Mouse (Mus musculus): ENCODE measurements around the gene Il25.
"Not testable (repeated sequence)": the region's sequence is repeated elsewhere in the genome, so short reads cannot be mapped to it uniquely, and the experiment has no call there.

Gene Il25

GRCm38 (mm10) chr14:54926401-54927158 is 5.9 kb upstream of the Il25 start:
- no peak for DNase-seq (ENCODE audit: extremely low spot score, low read depth, low spot score)

DNA sequence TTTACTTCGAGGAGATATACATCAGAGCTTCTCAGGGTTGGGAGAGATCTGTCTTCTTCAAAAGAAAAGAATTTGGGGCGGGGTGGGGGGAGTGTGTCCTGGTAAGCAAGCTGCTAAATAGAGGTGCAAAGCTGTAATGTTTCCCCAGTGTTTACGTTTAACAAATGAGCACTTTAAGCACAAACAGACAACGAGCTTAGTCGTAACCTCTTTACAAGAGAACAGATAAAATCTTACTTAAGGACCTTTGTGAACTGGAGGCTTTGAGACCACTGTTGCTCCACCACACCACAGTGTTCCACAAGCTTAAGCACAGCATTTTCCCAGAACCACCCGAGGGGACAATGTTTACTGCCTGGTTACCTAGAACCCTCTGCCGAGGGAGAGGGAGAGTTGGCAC is 5.2 kb upstream of the Il25 start:
- DNase-seq (ENCODE audit: extremely low spot score, low read depth, low spot score), result no peak

DNA sequence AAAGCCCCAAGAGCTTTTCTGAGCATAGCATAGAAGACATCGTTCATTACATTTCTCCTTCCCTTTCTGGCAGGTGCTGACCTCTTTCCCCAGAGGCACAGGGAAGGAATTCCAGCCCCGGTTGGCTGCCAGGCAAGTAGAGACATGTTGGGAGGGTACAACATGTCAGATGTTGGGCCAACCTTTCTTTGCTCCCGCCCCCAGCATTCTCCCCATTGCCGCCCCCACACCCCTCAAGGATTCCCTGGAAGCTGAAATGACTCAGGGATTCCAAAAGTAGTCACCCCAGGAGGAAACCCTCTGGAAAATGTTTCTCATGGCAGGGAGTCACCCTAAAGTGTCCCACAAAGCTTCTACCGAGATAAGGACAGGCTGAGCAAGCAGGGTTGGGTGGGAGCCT is 2.7 kb upstream of the Il25 start:
- no peak for DNase-seq (ENCODE audit: extremely low spot score, low read depth, low spot score)

GRCm38 (mm10) chr14:54930431-54930830 is 2.1 kb upstream of the Il25 start:
- no peak for DNase-seq (ENCODE audit: extremely low spot score, low read depth, low spot score)

DNA sequence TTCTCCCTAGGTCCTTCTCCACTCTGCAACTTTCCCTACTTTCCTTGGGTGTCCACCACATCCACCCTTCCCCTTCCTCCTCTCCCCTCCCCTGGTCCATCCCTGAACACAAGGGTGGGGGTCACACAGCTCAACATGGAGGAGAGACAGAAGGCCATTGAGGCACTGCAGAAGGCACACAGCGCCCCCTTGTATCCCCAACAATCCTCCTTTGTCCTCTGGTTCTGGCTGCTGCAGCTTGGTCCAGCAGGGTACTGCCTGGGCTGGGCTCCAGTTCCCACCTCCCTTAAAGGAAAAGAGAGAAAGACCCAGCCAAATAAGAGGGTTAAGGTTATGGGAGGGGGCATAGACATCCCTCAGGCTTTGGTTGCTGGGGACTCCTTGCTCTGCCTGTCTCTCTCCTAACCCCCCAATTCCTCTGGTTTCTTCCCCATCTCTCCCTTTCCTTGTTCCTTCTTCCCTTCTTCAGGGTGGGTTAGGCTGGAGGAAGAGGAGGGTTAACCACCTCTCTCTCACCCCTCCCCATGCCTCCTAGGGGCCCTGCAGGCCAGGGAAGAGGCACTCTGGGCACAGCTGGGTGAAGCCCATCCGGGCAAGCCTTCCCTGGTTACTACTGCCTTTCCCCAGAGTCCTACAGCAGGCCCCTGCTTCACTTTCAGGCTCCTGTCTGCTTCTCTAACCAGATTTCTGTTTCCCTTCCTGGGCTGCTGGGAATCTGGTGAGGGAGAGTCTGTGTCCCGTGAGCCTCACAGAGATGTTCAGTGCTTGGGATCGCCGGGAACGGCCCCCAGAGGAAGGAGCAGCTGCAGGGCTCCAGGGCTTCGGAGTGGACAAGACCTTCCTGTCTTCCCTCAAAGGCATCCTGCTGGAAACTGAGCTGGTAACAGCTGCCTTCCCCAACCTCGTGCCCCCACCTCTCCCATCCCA is 3.7 kb downstream of the Il25 start, which contains the start of gene Cmtm5:
Cmtm5 (plus strand) TSS at position 358 of the 927 bp plus-strand sequence.
- DNase-seq (ENCODE audit: extremely low spot score, low read depth, low spot score), result no peak

GRCm38 (mm10) chr14:54936831-54937160 is 4.3 kb downstream of the Il25 start:
- DNase-seq (ENCODE audit: extremely low spot score, low read depth, low spot score), result no peak

DNA sequence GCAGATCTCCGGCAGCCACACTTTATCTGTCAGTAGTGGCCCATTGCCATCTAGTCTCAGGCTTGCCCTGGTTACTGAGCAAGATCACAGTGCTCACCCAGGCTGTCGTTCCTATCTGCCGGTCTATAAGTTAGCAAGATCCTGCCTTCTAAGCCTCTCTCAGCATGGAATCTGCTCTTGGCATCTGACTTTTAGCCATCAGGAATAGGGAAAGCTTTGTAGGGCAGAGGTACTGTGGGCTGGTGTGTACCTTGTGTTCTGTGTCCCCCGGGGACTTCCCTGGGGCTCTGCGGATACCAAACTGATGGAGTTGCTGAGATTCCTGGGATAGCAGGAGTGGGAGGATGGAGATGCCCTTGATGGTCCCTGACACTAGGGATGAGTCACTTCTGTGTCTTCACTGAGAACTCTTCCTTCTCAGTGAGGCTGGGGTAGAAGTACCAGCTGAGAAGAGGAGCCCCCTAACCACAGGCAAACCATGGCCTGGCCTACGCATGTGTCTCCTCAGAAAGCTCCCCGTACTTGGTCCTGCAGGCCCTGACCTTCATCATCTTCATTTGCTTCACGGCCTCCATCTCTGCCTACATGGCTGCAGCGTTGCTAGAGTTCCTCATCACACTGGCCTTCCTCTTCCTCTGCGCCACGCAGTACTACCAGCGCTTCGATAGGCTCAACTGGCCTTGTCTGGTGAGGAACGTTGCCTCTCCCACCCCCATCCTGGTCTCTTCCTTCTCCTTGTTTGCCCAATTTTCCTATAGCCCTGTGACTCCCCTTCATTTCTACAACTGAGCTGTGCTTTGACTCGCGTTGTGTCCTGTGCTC is 5.1 kb downstream of the Il25 start:
- no peak for DNase-seq (ENCODE audit: extremely low spot score, low read depth, low spot score)

- no peak for DNase-seq (ENCODE audit: extremely low spot score, low read depth, low spot score)
These were observed 6.1 kb downstream of the Il25 start for GRCm38 (mm10) chr14:54938431-54939219.

DNA sequence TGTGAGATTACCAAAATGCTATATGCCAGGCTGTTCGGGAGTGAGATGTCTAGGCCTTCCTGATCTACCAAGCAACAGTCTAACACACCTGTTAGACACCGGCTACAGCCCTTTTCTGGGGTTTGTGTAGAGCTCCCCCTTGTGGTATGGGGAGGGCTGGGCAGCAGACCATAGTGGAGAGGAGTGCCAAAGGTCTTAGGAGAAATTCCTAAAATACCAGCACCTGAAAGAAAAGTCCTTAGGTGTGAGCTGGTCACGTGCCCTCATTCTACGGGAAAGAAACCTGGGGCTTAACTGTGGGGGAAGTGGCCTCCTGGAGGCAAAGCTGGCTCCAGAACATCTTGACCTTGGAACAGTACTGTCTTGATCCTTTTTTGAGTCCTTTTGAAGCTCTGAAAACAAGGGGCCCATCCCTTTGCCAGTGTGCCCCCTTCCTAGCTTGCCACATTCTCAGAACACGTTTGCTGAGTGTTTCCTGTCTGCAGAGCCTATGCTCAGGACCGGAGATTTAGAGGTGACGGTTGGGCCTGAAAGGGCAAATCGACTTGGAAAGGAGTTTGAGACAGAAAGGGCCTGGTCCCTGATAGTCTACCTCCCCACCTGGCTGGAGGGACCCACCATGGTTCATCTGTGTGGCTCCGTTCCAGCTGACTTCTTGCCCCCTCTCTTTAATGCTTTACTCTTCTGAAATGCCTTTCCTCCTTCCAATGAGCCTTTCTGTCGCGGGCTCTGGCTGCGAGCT is 7.1 kb downstream of the Il25 start:
- DNase-seq (ENCODE audit: extremely low spot score, low read depth, low spot score), result no peak

DNA sequence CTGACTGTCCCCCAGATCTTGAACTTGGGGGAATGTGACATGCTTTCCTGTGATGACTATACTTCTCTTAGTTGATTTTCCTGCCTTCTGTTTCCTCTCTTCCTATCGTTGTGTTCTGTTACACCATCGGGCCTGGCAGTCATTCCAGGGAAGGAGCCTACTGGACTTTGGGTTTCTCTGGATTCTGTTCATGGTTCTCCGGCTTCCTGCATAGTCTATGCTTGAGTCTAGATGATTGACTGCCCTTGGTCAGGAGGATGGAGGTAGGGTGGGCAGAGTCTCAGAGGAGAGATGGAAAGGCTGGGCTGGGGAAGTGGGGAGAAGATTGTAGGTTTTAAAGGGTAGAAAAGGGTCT is 7.7 kb downstream of the Il25 start:
- no peak for DNase-seq (ENCODE audit: extremely low spot score, low read depth, low spot score)

DNA sequence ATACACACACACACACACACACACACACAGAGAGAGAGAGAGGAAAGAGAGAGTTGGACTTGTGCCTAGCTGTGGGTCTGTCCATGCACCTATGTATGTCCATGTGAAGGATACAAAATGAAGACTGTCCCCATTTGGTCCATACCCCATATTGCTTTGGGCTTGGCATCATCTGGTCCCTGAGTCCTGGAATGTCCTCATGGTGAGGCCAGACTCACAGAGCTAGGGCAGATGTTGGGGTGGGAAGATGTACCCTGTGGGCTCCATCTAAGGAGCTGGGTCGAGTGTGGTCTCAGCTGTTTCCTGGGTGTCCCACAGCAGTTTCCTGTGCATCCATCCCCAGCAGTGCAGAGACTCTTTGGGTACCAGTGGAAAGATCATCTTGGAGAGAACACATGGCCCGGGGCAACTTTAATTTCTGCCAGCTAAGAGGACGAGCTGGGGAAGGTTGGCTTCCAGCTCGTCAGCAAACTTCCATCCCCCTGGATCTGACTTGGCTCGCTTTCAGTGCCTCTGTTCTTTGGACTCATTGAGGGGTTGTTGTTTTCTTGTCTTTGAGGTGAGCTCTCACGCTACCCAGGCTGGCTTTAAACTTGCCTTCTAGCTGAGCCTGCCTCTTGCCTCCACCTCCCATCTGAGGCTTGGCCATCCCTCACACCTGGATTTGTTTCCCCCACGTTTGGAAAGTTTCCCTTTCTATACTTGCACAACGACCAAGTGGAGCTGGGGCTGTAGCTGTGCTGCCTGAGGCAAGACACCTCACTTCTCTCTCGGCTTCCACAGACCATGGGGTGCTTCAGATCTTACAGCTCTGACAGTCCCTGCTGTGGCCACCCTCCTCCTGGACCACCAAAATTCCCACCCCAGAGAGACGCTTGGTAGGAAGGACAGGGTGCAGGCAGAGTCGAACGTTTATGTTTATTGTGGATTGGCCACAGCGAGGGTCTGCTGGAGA is 8.8 kb downstream of the Il25 start:
- DNase-seq (ENCODE audit: extremely low spot score, low read depth, low spot score), result no peak

- DNase-seq (ENCODE audit: extremely low spot score, low read depth, low spot score), result no peak
These were observed 10.0 kb downstream of the Il25 start for GRCm38 (mm10) chr14:54942479-54942878.

DNA sequence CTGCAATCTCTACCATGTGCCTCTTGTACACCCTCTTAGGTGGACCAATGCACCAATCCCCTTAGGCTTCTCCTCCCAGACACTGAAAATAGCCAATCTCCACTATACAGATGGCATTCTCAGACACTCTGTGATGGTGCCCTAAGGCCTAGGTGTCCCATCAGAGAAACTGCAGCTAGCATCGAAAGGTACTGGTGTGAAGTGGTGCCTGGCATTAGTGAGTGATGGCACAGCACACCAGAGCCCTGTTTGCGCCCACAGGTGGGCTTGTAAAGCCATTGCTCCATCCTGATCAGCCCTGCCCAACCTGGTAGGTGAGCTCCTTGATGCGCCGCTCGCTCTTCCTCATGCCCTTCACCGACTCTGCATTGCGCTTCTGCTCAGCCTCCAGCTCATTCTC is 11.5 kb downstream of the Il25 start:
- DNase-seq (ENCODE audit: extremely low spot score, low read depth, low spot score), result no peak

GRCm38 (mm10) chr14:54944939-54945338 is 12.4 kb downstream of the Il25 start:
- no peak for DNase-seq (ENCODE audit: extremely low spot score, low read depth, low spot score)

DNA sequence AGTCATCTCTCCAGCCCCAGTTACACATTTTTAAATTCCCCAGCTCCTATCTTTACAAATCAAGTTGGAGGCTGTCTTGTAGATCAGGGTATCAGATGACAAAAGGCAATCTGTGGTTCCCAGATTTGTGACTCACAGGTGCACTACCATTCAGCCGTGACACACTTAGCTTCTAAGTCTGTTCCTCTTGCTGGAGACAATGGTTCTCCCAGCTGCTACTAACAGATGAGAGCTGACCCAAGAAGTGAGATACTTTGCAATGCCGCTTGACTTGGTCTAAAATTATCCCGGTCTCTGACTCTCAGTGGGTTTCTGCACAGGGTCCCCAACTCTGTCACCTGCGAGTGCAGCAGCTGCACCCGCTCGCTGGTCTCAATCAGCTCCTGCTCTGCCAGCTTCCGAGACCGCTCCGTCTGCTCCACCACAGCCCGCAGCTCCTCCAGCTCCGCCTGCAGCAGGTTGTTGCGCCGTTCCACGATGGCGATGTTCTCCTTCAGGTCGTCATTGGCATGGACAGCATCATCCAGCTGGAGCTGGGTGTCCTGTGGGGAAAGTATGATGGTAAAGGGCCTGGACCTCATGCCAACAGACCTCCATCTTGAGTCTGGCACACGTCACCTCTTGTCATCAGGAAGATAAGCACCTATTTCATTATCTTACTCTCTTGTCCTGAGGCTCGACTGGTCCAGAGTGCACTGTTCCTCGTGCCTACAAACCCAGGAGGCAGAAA is 13.6 kb downstream of the Il25 start:
- no peak for DNase-seq (ENCODE audit: extremely low spot score, low read depth, low spot score)

- not testable (repeated sequence) for DNase-seq (ENCODE audit: extremely low spot score, low read depth, low spot score)
These were observed 14.5 kb downstream of the Il25 start for GRCm38 (mm10) chr14:54947008-54947407.

- no peak for DNase-seq (ENCODE audit: extremely low spot score, low read depth, low spot score)
These were observed 16.3 kb downstream of the Il25 start for GRCm38 (mm10) chr14:54948781-54949180.

GRCm38 (mm10) chr14:54950493-54950892 is 18.0 kb downstream of the Il25 start:
- no peak for DNase-seq (ENCODE audit: extremely low spot score, low read depth, low spot score)

Measured in hindlimb bud, embryonic 11.5 days (tissue).